Mouse (Mus musculus) embryonic fibroblast, embryonic 13.5 days (primary cell): ENCODE data around the gene Vgll3.

ENCODE experiments used
- CTCF ChIP-seq: IDR thresholded peaks from 2 replicates; pipeline ENCODE4 v1.5.1; 2011; ENCODE audit warnings: mild to moderate bottlenecking, control low read depth, low read length, moderate library complexity, borderline replicate concordance; ENCODE audit not compliant: insufficient read depth
- POLR2A ChIP-seq: IDR thresholded peaks from 2 replicates; pipeline ENCODE4 v1.6.1; 2011; ENCODE audit warnings: low read depth, mild to moderate bottlenecking, control low read depth, low read length, moderate library complexity

GRCm38 (mm10) chr16:65823721-65824120 lies 8.7 kb downstream of the Vgll3 start:
- TF ChIP-seq CTCF, result no peak
- TF ChIP-seq POLR2A, result no peak
